Mouse (Mus musculus) megakaryocyte, embryonic 14.5 days (primary cell): ENCODE data around the gene Sult1c1.

Source experiments
- FLI1 ChIP-seq: IDR thresholded peaks from 2 replicates; pipeline ENCODE4 v1.6.1; 2012; ENCODE audit warnings: low read length, inconsistent platforms, mixed read lengths
- GATA1 ChIP-seq: IDR thresholded peaks from 3 replicates; pipeline ENCODE4 v1.6.1; 2012; ENCODE audit warnings: mixed read lengths, low read length, inconsistent platforms, borderline replicate concordance

- TF ChIP-seq GATA1 = no peak
- TF ChIP-seq FLI1 = no peak
Observed at GRCm38 (mm10) chr17:54014204-54014603, 23.7 kb upstream of the Sult1c1 start.
